Mouse (Mus musculus): ENCODE measurements around the gene Shoc2.

DNA sequence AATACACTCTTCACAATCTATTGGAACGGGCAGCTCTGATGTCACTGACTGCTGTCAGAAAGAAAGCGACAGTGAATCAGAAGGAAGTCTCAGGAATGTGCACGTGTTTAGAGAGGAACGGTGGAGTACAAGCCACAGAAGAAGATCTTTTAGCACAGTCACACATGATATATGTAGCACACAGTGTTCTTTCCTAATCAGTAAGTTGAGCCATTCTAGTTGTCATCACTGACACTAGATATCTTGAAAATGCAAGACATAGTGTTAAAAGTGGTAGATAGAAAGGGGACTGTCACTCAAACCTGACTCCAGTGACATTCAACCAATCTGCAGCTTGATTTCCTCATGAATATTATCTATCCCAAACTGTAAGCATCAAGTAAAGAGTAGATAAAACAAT, 4.6 kb upstream of the Shoc2 start:
- TF ChIP-seq GATA1 (IDR thresholded peaks at IDR 0.05; ENCODE audit: low read length) = no peak
- no peak for TF ChIP-seq TAL1 (IDR thresholded peaks at IDR 0.05; ENCODE audit: low read length)

All from erythroblast, embryonic 14.5 days (primary cell).